Mouse (Mus musculus) bone marrow macrophage, adult 2 months (primary cell): Measurements from ENCODE around the gene Lamb3. TPM values are rescaled to one million over a fixed set of nuclear protein-coding genes. Genes with fewer than 3 reads are reported as not detected.

Source experiments
- H3K27ac ChIP-seq: 2 replicates; pipeline ENCODE4 v1.5.1; 2012; ENCODE audit warnings: low read depth, low read length; ENCODE audit not compliant: insufficient read depth
- H3K4me1 ChIP-seq: 2 replicates; pipeline ENCODE4 v1.6.1; 2012; ENCODE audit warnings: low read length; ENCODE audit not compliant: control insufficient read depth, insufficient read depth
- H3K4me3 ChIP-seq: 2 replicates; pipeline ENCODE4 v1.5.1; 2012; ENCODE audit warnings: mild to moderate bottlenecking, low read length, moderate library complexity; ENCODE audit not compliant: insufficient read depth
- CTCF ChIP-seq: IDR thresholded peaks from 2 replicates; pipeline ENCODE4 v1.5.1; 2012; ENCODE audit warnings: low read depth, mild to moderate bottlenecking, low read length, moderate library complexity
- POLR2A ChIP-seq: IDR thresholded peaks from 2 replicates; pipeline ENCODE4 v1.6.1; 2012; ENCODE audit warnings: mild to moderate bottlenecking, low read depth, low read length, borderline replicate concordance
- polyA plus RNA-seq: library from polyadenylated mRNA; stranded (reverse); fragments of >200 nt; gene quantifications from 2 replicates; pipeline ENCODE4 v1.2.4, GENCODE M21; 2012; ENCODE audit not compliant: missing spikeins, insufficient read depth, insufficient read length

The Lamb3 gene
- polyA plus RNA-seq, 1 experiment, result 0.50 TPM

DNA sequence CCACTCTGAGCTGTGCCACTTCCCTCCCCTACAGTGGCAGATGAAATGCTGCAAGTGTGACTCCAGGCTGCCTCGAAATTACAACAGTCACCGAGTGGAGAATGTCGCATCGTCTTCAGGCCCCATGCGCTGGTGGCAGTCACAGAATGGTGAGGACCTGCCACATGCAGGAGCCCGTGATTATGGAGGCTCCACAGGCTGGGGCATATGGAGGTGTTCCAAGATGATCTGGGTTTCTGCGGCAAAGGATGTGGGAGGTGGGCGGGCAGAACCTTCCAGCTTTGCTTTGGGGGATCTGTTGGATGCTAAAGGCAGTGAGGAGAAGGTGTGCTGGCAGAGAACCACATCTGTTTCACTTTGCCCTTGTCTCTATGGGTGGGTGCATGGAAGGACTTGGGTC, 112.9 kb downstream of the Lamb3 start:
- Histone ChIP-seq H3K4me3 (no peak overlapping the region), H3K4me1 (no peaks in the 10 kb centered on the region), H3K27ac (no peak overlapping the region)
- TF ChIP-seq POLR2A (no peak), CTCF (no peak)

DNA sequence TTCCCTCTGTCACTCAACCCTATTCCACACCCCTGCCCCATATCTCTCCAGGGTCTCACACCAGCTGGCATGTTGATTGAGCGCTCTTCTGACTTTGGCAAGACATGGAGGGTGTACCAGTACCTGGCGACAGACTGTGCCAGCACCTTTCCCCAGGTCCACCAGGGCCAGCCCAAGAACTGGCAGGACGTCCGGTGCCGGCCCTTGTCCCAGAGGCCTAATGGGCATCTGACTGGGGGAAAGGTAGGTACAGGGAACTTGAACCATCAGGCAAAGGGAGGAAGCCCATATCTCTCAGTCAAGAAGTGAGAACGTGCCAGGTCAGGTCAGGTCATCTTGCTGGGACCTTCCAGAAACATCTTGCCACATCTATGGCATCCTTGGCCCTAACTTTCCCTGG, 116.2 kb downstream of the Lamb3 start:
- TF ChIP-seq CTCF (no peak), POLR2A (no peak)
- H3K27ac ChIP-seq, result no peak overlapping the region
- no peaks in the 10 kb centered on the region for H3K4me1 ChIP-seq
- no peak overlapping the region for H3K4me3 ChIP-seq

GRCm38 (mm10) chr1:193324224-193324623, 116.7 kb downstream of the Lamb3 start:
- Histone ChIP-seq H3K27ac (no peak overlapping the region), H3K4me1 (no peaks in the 10 kb centered on the region; the same call in 1 of the 2 replicates), H3K4me3 (no peak overlapping the region)
- TF ChIP-seq CTCF (peak; percentile 58), POLR2A (no peak)

DNA sequence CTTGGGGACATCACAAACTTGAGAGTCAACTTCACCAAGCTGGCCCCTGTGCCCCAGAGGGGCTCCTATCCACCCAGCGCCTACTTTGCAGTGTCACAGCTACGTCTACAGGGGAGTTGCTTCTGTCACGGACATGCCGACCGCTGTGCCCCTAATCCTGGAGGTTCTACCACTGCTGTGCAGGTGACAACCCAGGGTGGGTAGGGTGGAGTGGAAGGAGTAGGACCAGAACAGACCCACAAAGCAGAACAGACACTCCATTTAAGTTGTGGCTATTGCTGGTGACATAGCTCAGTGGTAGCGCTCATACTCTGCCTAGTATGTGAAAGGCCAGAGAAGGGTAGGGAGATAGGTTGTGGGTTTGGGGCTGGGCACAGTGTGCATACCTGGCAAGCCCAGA, 118.4 kb downstream of the Lamb3 start:
- peaks cover 3% of the 10 kb centered on the region; the same call in 1 of the 2 replicates for H3K4me1 ChIP-seq
- TF ChIP-seq CTCF (no peak), POLR2A (no peak)
- no peak overlapping the region for H3K27ac ChIP-seq
- no peak overlapping the region for H3K4me3 ChIP-seq

GRCm38 (mm10) chr1:193326456-193327145, 119.1 kb downstream of the Lamb3 start:
- H3K4me3 ChIP-seq, result no peak overlapping the region
- TF ChIP-seq POLR2A, result no peak
- no peak for TF ChIP-seq CTCF
- H3K27ac ChIP-seq, result no peak overlapping the region
- H3K4me1 ChIP-seq, result peaks cover 3% of the 10 kb centered on the region; the same call in 1 of the 2 replicates

GRCm38 (mm10) chr1:193327216-193327615, 119.7 kb downstream of the Lamb3 start:
- TF ChIP-seq POLR2A (no peak), CTCF (no peak)
- H3K27ac ChIP-seq, result no peak overlapping the region
- H3K4me3 ChIP-seq, result no peak overlapping the region
- H3K4me1 ChIP-seq, result peaks cover 3% of the 10 kb centered on the region; the same call in 1 of the 2 replicates

- TF ChIP-seq CTCF, result no peak
- no peak for TF ChIP-seq POLR2A
Measured at GRCm38 (mm10) chr1:193327686-193328085, 120.2 kb downstream of the Lamb3 start.

GRCm38 (mm10) chr1:193329557-193329956, 122.1 kb downstream of the Lamb3 start:
- Histone ChIP-seq H3K4me1 (peaks cover 3% of the 10 kb centered on the region; the same call in 1 of the 2 replicates), H3K27ac (no peak overlapping the region), H3K4me3 (no peak overlapping the region)
- TF ChIP-seq CTCF (no peak), POLR2A (no peak)

More at GRCm38 (mm10) chr1:193327686-193328085, 120.2 kb downstream of the Lamb3 start:
- Histone ChIP-seq H3K4me3 (no peak overlapping the region), H3K4me1 (peaks cover 3% of the 10 kb centered on the region; the same call in 1 of the 2 replicates), H3K27ac (no peak overlapping the region)

DNA sequence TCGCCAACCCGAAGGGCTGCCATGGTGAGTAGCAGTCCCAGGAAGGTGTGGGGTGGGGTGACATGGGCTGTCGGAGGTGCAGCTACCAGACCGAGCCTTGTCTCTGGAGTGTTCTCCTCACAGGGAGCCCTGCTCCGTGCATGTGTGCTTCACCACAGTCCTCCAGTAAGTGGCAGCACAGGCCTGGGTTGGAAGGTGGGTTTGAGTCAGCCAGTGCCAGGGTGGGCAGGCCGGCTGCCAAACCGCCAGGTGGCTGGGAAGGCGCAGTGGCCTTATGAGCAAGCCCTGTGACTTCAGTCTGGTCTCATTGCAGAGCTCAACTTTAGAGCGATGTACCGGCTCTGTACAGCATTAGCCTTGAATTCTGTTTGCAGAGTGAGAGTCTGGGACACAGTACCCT, 122.7 kb downstream of the Lamb3 start:
- Histone ChIP-seq H3K27ac (no peak overlapping the region), H3K4me1 (peaks cover 3% of the 10 kb centered on the region; the same call in 1 of the 2 replicates), H3K4me3 (no peak overlapping the region)
- TF ChIP-seq POLR2A (no peak), CTCF (no peak)

- Histone ChIP-seq H3K4me1 (peaks cover 3% of the 10 kb centered on the region; the same call in 1 of the 2 replicates), H3K4me3 (no peak overlapping the region), H3K27ac (no peak overlapping the region)
- TF ChIP-seq CTCF, result no peak
Measured at GRCm38 (mm10) chr1:193330626-193331025, 123.1 kb downstream of the Lamb3 start.
